Mouse (Mus musculus): ENCODE measurements at regions not wholly inside any gene's neighbourhood (a gene's known extent, or its start where the extent isn't known, plus 50 kb on each side); places are given as distances from the start of the nearest gene placed in this dataset.
"Not testable (repeated sequence)": the region's sequence is repeated elsewhere in the genome, so short reads cannot be mapped to it uniquely, and the experiment has no call there.

- no peak for ATAC-seq (ENCODE audit: low read depth)
- Histone ChIP-seq H3K9me3 (no peaks in the 10 kb centered on the region), H3K4me3 (no peak overlapping the region), H3K4me2 (no peak overlapping the region), H3K27ac (replicated peaks) (no peak overlapping the region), H3K36me3 (no peaks in the 10 kb centered on the region), H3K27me3 (no peaks in the 10 kb centered on the region), H3K9ac (no peak overlapping the region), H3K4me1 (replicated peaks) (no peaks in the 10 kb centered on the region)
- 95% methylated on average over 2 of the region's 2 CpGs for WGBS
Observed at GRCm38 (mm10) chr3:22285904-22286303, 209.5 kb downstream of the Tbl1xr1 start.

GRCm38 (mm10) chr3:22293466-22293865 lies 217.0 kb downstream of the Tbl1xr1 start:
- Histone ChIP-seq H3K9me3 (0 out of 2 replicates have a peak, but pooled peaks cover 3% of the 10 kb centered on the region), H3K27me3 (no peaks in the 10 kb centered on the region), H3K36me3 (no peaks in the 10 kb centered on the region), H3K9ac (no peak overlapping the region), H3K4me1 (replicated peaks) (no peaks in the 10 kb centered on the region), H3K4me3 (no peak overlapping the region), H3K4me2 (no peak overlapping the region), H3K27ac (replicated peaks) (no peak overlapping the region)
- 80% methylated on average over 3 of the region's 3 CpGs for WGBS
- no peak for ATAC-seq (ENCODE audit: low read depth)

GRCm38 (mm10) chr3:22294081-22294480 lies 217.6 kb downstream of the Tbl1xr1 start:
- not testable (repeated sequence) for ATAC-seq (ENCODE audit: low read depth); H3K9me3 ChIP-seq; H3K27ac ChIP-seq (replicated peaks); H3K9ac ChIP-seq; H3K36me3 ChIP-seq; H3K4me1 ChIP-seq (replicated peaks); H3K27me3 ChIP-seq; H3K4me3 ChIP-seq; H3K4me2 ChIP-seq
- 93% methylated on average over 1 of the region's 1 CpGs for WGBS

GRCm38 (mm10) chr3:22296925-22297324 lies 220.5 kb downstream of the Tbl1xr1 start:
- ATAC-seq (ENCODE audit: low read depth) = not testable (repeated sequence)
- 76% methylated on average over 1 of the region's 1 CpGs for WGBS

GRCm38 (mm10) chr3:22297831-22298230 lies 221.4 kb downstream of the Tbl1xr1 start:
- not testable (repeated sequence) for H3K4me3 ChIP-seq; H3K4me2 ChIP-seq; H3K36me3 ChIP-seq; H3K27ac ChIP-seq (replicated peaks); H3K9ac ChIP-seq; H3K4me1 ChIP-seq (replicated peaks); H3K9me3 ChIP-seq; H3K27me3 ChIP-seq; ATAC-seq (ENCODE audit: low read depth)
- WGBS = 92% methylated on average over 1 of the region's 1 CpGs

More at GRCm38 (mm10) chr3:22296925-22297324, 220.5 kb downstream of the Tbl1xr1 start:
- not testable (repeated sequence) for H3K9me3 ChIP-seq; H3K27me3 ChIP-seq; H3K36me3 ChIP-seq; H3K4me2 ChIP-seq; H3K9ac ChIP-seq; H3K4me3 ChIP-seq; H3K4me1 ChIP-seq (replicated peaks); H3K27ac ChIP-seq (replicated peaks)

DNA sequence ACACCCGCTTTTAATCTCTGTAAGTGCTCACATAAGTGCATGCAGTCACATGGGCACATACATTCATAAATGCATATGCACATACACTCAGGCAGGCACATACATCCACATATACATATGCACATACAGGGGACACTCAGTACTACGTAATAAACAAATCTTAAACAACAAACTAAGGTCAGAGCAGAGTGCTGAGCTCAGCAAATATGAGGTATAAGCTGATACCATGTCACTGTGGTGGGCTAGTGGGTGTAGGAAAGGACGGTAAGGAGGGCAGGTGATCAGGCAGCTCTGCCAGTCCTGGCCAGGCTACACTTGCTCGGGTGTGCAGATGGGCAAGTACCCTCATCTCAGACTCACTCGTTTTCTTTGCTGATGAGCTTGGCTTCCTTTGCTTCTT lies 224.1 kb downstream of the Tbl1xr1 start:
- no peak for ATAC-seq (ENCODE audit: low read depth)
- H3K9me3 ChIP-seq = no peaks in the 10 kb centered on the region
- no peaks in the 10 kb centered on the region for H3K4me1 ChIP-seq (replicated peaks)
- no peaks in the 10 kb centered on the region for H3K36me3 ChIP-seq
- H3K27ac ChIP-seq (replicated peaks) = no peak overlapping the region
- no peak overlapping the region for H3K9ac ChIP-seq
- H3K27me3 ChIP-seq = no peaks in the 10 kb centered on the region
- 83% methylated on average over 5 of the region's 5 CpGs for WGBS
- H3K4me2 ChIP-seq = no peak overlapping the region
- no peak overlapping the region for H3K4me3 ChIP-seq

DNA sequence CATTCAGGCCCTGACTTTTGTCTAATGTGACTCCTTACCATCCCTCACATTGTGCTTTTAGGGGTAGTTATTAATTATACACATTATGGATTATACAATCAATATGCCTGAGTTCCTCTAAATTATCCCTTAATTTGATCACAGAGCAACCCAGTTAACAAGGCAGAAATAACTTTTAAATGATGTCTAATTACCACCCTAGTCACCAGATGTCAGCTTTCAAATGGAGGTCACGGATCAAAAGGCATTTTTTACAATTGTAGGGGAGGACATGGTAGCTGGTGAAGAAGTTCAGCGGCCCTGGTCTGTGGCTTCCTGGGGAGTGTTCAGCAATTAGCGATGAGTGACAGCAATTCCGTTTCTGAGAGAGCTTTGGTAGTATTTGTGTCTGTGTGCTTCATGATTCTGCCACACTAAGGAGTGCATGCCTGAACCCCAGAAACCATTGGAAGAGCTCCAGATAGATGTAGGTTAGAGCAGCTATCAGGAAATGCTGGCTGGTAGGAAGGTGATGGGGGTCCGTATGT lies 225.6 kb downstream of the Tbl1xr1 start:
- Histone ChIP-seq H3K9ac (no peak overlapping the region), H3K9me3 (no peaks in the 10 kb centered on the region), H3K4me1 (replicated peaks) (no peaks in the 10 kb centered on the region), H3K4me3 (no peak overlapping the region), H3K36me3 (no peaks in the 10 kb centered on the region), H3K27me3 (no peaks in the 10 kb centered on the region), H3K4me2 (no peak overlapping the region), H3K27ac (replicated peaks) (no peak overlapping the region)
- 63% methylated on average over 5 of the region's 5 CpGs for WGBS
- no peak for ATAC-seq (ENCODE audit: low read depth)

DNA sequence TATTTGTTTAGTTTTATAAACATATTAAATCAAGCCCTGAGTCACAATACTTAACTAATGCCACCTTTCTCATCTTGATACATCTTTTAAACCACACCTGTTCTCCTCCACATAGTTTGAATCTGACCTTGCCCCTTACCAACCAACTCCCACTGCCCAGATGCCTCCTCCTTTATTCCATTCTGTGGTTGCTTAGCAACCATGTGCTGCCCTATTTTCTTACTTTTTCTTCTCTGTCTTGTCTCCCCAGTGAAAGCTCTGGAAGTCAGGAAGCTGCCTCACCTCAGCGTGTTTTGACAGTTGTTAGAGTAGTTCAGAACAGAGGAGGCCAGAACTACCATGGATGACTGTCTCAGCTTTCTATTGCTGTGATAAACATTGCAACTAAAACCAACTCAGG lies 227.7 kb downstream of the Tbl1xr1 start:
- Histone ChIP-seq H3K9me3 (no peaks in the 10 kb centered on the region), H3K9ac (no peak overlapping the region), H3K27me3 (no peaks in the 10 kb centered on the region), H3K36me3 (no peaks in the 10 kb centered on the region), H3K4me1 (replicated peaks) (no peaks in the 10 kb centered on the region), H3K4me3 (no peak overlapping the region), H3K27ac (replicated peaks) (no peak overlapping the region), H3K4me2 (no peak overlapping the region)
- 32% methylated on average over 1 of the region's 1 CpGs for WGBS
- ATAC-seq (ENCODE audit: low read depth) = no peak

GRCm38 (mm10) chr3:22306624-22307023 lies 230.2 kb downstream of the Tbl1xr1 start:
- WGBS = 76% methylated on average over 4 of the region's 4 CpGs
- no peak overlapping the region for H3K9ac ChIP-seq
- H3K4me2 ChIP-seq = no peak overlapping the region
- H3K27me3 ChIP-seq = no peaks in the 10 kb centered on the region
- H3K9me3 ChIP-seq = no peaks in the 10 kb centered on the region
- no peaks in the 10 kb centered on the region for H3K4me1 ChIP-seq (replicated peaks)
- H3K27ac ChIP-seq (replicated peaks) = no peak overlapping the region
- H3K36me3 ChIP-seq = no peaks in the 10 kb centered on the region
- no peak for ATAC-seq (ENCODE audit: low read depth)
- no peak overlapping the region for H3K4me3 ChIP-seq

DNA sequence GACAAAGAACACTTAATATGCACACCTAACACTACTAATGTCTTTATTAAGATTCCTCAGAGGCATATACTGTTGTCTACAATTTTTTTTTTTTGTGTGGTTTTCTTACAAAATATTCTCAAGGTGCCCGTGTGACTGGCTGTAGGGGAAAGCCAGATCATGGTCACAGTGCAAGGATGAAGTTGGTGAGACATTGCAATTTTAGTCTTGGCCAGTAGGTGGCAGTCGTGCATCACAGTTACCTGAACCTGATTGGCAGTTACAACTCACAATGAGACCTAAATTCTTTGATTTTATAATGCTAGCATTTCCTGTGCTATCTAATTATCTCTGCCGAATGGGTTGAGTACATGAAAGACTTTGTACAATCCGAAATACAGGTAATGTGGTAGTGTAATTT lies 232.5 kb downstream of the Tbl1xr1 start:
- peak; percentile 32; the same call in 1 of the 2 replicates for ATAC-seq (ENCODE audit: low read depth)
- Histone ChIP-seq H3K4me1 (replicated peaks) (no peaks in the 10 kb centered on the region), H3K36me3 (no peaks in the 10 kb centered on the region), H3K27me3 (no peaks in the 10 kb centered on the region), H3K27ac (replicated peaks) (no peak overlapping the region), H3K4me2 (no peak overlapping the region), H3K4me3 (no peak overlapping the region), H3K9ac (no peak overlapping the region), H3K9me3 (no peaks in the 10 kb centered on the region)
- WGBS = 14% methylated on average over 4 of the region's 4 CpGs

DNA sequence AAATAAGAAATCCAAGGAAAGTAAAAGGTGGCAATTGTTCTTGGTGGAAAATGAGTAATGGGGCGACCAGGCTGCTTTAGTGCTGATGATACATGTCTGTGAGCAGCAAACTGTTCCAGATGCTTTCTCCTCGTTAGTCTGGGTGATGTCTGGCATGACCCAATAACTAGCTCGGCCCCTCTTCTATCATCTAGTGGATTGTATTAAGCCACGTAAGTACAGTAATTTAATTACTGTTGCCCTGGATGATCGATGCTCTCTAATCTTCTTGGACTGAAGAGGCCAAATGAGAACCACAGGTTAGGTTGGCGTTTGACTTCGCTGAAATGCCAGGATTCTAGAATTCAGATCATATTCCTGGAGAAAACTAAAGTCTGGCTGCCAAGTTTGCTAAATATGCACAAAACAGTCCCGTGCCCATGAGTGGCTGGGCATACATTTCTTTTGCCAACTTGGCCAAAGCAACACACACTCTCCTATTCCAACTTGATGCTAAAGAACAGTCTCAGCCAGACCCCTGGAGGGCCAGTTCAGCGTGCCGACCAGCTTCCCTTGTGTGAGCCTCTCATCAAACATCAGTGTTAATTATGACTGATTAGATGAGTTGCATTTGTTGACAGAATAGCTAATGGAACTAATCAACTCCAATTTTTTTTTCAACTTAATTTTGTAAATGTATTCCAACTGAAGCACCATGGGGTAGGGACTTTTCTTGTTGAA lies 240.2 kb downstream of the Tbl1xr1 start:
- Histone ChIP-seq H3K9ac (no peak overlapping the region), H3K36me3 (no peaks in the 10 kb centered on the region), H3K4me1 (replicated peaks) (no peaks in the 10 kb centered on the region), H3K27ac (replicated peaks) (no peak overlapping the region), H3K4me2 (no peak overlapping the region), H3K27me3 (no peaks in the 10 kb centered on the region), H3K4me3 (no peak overlapping the region), H3K9me3 (no peaks in the 10 kb centered on the region)
- 82% methylated on average over 10 of the region's 10 CpGs for WGBS
- no peak for ATAC-seq (ENCODE audit: low read depth)

- not testable (repeated sequence) for ATAC-seq (ENCODE audit: low read depth); H3K27ac ChIP-seq (replicated peaks); H3K4me3 ChIP-seq; H3K4me2 ChIP-seq; H3K4me1 ChIP-seq (replicated peaks); H3K9me3 ChIP-seq; H3K9ac ChIP-seq; H3K36me3 ChIP-seq; H3K27me3 ChIP-seq
- 92% methylated on average over 1 of the region's 1 CpGs for WGBS
Observed at GRCm38 (mm10) chr3:22320425-22320824, 244.0 kb downstream of the Tbl1xr1 start.

DNA sequence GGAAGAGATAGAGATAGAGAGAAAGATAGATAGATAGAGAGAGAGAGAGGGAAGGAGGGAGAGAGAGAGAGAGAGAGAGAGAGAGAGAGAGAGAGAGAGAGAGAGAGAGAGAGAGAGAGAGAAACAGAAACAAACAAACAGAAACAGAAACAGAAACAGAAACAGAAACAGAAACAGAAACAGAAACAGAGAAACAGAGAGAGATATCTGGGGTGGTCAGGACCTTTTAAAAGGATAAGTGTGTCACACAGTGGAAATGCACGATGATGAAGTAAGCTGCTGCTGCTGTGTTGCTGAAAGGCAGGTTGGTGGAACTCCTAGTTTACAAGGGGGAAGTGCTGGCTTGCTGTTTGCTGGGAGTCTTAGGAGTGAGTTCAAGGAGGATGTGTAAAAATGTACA lies 254.8 kb downstream of the Tbl1xr1 start:
- no peak overlapping the region for H3K27ac ChIP-seq (replicated peaks)
- no peaks in the 10 kb centered on the region for H3K4me1 ChIP-seq (replicated peaks)
- no peak overlapping the region for H3K9ac ChIP-seq
- H3K4me2 ChIP-seq = no peak overlapping the region
- no peaks in the 10 kb centered on the region for H3K36me3 ChIP-seq
- no peaks in the 10 kb centered on the region for H3K9me3 ChIP-seq
- H3K27me3 ChIP-seq = no peaks in the 10 kb centered on the region
- no peak for ATAC-seq (ENCODE audit: low read depth)
- WGBS = 76% methylated on average over 1 of the region's 1 CpGs
- H3K4me3 ChIP-seq = no peak overlapping the region

Data from neural tube, embryonic 13.5 days (tissue).